Mouse (Mus musculus): ENCODE data around the gene Nckap5. TPM values are rescaled to one million over a fixed set of nuclear protein-coding genes. Genes with fewer than 3 reads are reported as not detected.
A peak's percentile ranks its signal among the peaks of the same experiment; 100 is the strongest.

Nckap5 gene
- polyA plus RNA-seq, 1 experiment from 2014 or later = 12.3 TPM

- peak overlapping the region; percentile 67 for H3K4me2 ChIP-seq (replicated peaks; ENCODE audit: low read depth)
- no peak overlapping the region for H3K9ac ChIP-seq (ENCODE audit: low read depth, low read length)
- peak overlapping the region; percentile 10 for H3K27ac ChIP-seq (ENCODE audit: low read depth, low read length)
- no peaks in the 10 kb centered on the region for H3K36me3 ChIP-seq (ENCODE audit: control insufficient read depth, insufficient read depth)
- H3K9me3 ChIP-seq (ENCODE audit: control insufficient read depth) = no peaks in the 10 kb centered on the region
- H3K4me1 ChIP-seq (replicated peaks; ENCODE audit: control insufficient read depth, insufficient read depth, low read length) = 0 out of 2 replicates have a peak, but pooled peaks cover 2% of the 10 kb centered on the region
- no peak for TF ChIP-seq CTCF (IDR thresholded peaks at IDR 0.05; ENCODE audit: low read depth)
- peak overlapping the region; percentile 46 for H3K4me3 ChIP-seq (ENCODE audit: low read depth, low read length)
- peak; percentile 36; the same call in 1 of the 2 replicates for ATAC-seq
- H3K27me3 ChIP-seq (replicated peaks; ENCODE audit: control insufficient read depth, insufficient read depth, low read length) = no peaks in the 10 kb centered on the region
- 6% methylated on average over 12 of the region's 12 CpGs for WGBS
These were observed 92.3 kb downstream of the Nckap5 start for GRCm38 (mm10) chr1:126738291-126738640.

GRCm38 (mm10) chr1:126737554-126738290, 92.9 kb downstream of the Nckap5 start:
- H3K4me3 ChIP-seq (ENCODE audit: low read depth, low read length) = peak overlapping the region; percentile 46
- 4% methylated on average over 18 of the region's 18 CpGs for WGBS
- no peaks in the 10 kb centered on the region for H3K9me3 ChIP-seq (ENCODE audit: control insufficient read depth)
- peak; percentile 89 for ATAC-seq
- TF ChIP-seq CTCF (IDR thresholded peaks at IDR 0.05; ENCODE audit: low read depth) = no peak
- no peaks in the 10 kb centered on the region for H3K36me3 ChIP-seq (ENCODE audit: control insufficient read depth, insufficient read depth)
- no peaks in the 10 kb centered on the region for H3K27me3 ChIP-seq (replicated peaks; ENCODE audit: control insufficient read depth, insufficient read depth, low read length)
- H3K4me2 ChIP-seq (replicated peaks; ENCODE audit: low read depth) = peak overlapping the region; percentile 67
- peak overlapping the region; percentile 79 for H3K27ac ChIP-seq (ENCODE audit: low read depth, low read length)
- 0 out of 2 replicates have a peak, but pooled peaks cover 2% of the 10 kb centered on the region for H3K4me1 ChIP-seq (replicated peaks; ENCODE audit: control insufficient read depth, insufficient read depth, low read length)
- peak overlapping the region; percentile 50 for H3K9ac ChIP-seq (ENCODE audit: low read depth, low read length)

GRCm38 (mm10) chr1:126731691-126732090, 98.9 kb downstream of the Nckap5 start:
- no peak for TF ChIP-seq CTCF (IDR thresholded peaks at IDR 0.05; ENCODE audit: low read depth)

GRCm38 (mm10) chr1:126726400-126727055, 104.1 kb downstream of the Nckap5 start:
- H3K27ac ChIP-seq (ENCODE audit: low read depth, low read length) = no peak overlapping the region
- WGBS = 49% methylated on average over 6 of the region's 6 CpGs
- no peak for ATAC-seq
- no peak overlapping the region for H3K9ac ChIP-seq (ENCODE audit: low read depth, low read length)
- no peak overlapping the region for H3K4me2 ChIP-seq (replicated peaks; ENCODE audit: low read depth)
- no peak overlapping the region for H3K4me3 ChIP-seq (ENCODE audit: low read depth, low read length)
- peak; percentile 71 for TF ChIP-seq CTCF (IDR thresholded peaks at IDR 0.05; ENCODE audit: low read depth)
- no peaks in the 10 kb centered on the region for H3K27me3 ChIP-seq (replicated peaks; ENCODE audit: control insufficient read depth, insufficient read depth, low read length)
- 0 out of 2 replicates have a peak, but pooled peaks cover 6% of the 10 kb centered on the region for H3K4me1 ChIP-seq (replicated peaks; ENCODE audit: control insufficient read depth, insufficient read depth, low read length)
- no peaks in the 10 kb centered on the region for H3K9me3 ChIP-seq (ENCODE audit: control insufficient read depth)
- no peaks in the 10 kb centered on the region for H3K36me3 ChIP-seq (ENCODE audit: control insufficient read depth, insufficient read depth)

More at GRCm38 (mm10) chr1:126731691-126732090, 98.9 kb downstream of the Nckap5 start:
- no peak overlapping the region for H3K4me3 ChIP-seq (ENCODE audit: low read depth, low read length)
- no peaks in the 10 kb centered on the region for H3K9me3 ChIP-seq (ENCODE audit: control insufficient read depth)
- H3K4me1 ChIP-seq (replicated peaks; ENCODE audit: control insufficient read depth, insufficient read depth, low read length) = 0 out of 2 replicates have a peak, but pooled peaks cover 2% of the 10 kb centered on the region
- no peaks in the 10 kb centered on the region for H3K27me3 ChIP-seq (replicated peaks; ENCODE audit: control insufficient read depth, insufficient read depth, low read length)
- peak; percentile 86 for ATAC-seq
- H3K27ac ChIP-seq (ENCODE audit: low read depth, low read length) = peak overlapping the region; percentile 41; the same call in 1 of the 2 replicates
- no peak overlapping the region for H3K9ac ChIP-seq (ENCODE audit: low read depth, low read length)
- H3K4me2 ChIP-seq (replicated peaks; ENCODE audit: low read depth) = no peak overlapping the region
- H3K36me3 ChIP-seq (ENCODE audit: control insufficient read depth, insufficient read depth) = no peaks in the 10 kb centered on the region

GRCm38 (mm10) chr1:126725628-126726367, 104.8 kb downstream of the Nckap5 start:
- Histone ChIP-seq H3K27me3 (replicated peaks; ENCODE audit: control insufficient read depth, insufficient read depth, low read length) (no peaks in the 10 kb centered on the region), H3K27ac (ENCODE audit: low read depth, low read length) (no peak overlapping the region), H3K36me3 (ENCODE audit: control insufficient read depth, insufficient read depth) (no peaks in the 10 kb centered on the region), H3K4me1 (replicated peaks; ENCODE audit: control insufficient read depth, insufficient read depth, low read length) (0 out of 2 replicates have a peak, but pooled peaks cover 7% of the 10 kb centered on the region), H3K9ac (ENCODE audit: low read depth, low read length) (no peak overlapping the region), H3K9me3 (ENCODE audit: control insufficient read depth) (no peaks in the 10 kb centered on the region), H3K4me2 (replicated peaks; ENCODE audit: low read depth) (no peak overlapping the region), H3K4me3 (ENCODE audit: low read depth, low read length) (no peak overlapping the region)
- no peak for TF ChIP-seq CTCF (IDR thresholded peaks at IDR 0.05; ENCODE audit: low read depth)
- ATAC-seq = no peak
- 43% methylated on average over 9 of the region's 9 CpGs for WGBS

GRCm38 (mm10) chr1:126721917-126722316, 108.7 kb downstream of the Nckap5 start:
- 0 out of 2 replicates have a peak, but pooled peaks cover 7% of the 10 kb centered on the region for H3K4me1 ChIP-seq (replicated peaks; ENCODE audit: control insufficient read depth, insufficient read depth, low read length)
- no peak overlapping the region for H3K4me2 ChIP-seq (replicated peaks; ENCODE audit: low read depth)
- no peaks in the 10 kb centered on the region for H3K9me3 ChIP-seq (ENCODE audit: control insufficient read depth)
- no peak overlapping the region for H3K27ac ChIP-seq (ENCODE audit: low read depth, low read length)
- no peak overlapping the region for H3K4me3 ChIP-seq (ENCODE audit: low read depth, low read length)
- no peak for ATAC-seq
- 74% methylated on average over 1 of the region's 1 CpGs for WGBS
- no peak for TF ChIP-seq CTCF (IDR thresholded peaks at IDR 0.05; ENCODE audit: low read depth)
- H3K27me3 ChIP-seq (replicated peaks; ENCODE audit: control insufficient read depth, insufficient read depth, low read length) = no peaks in the 10 kb centered on the region
- no peak overlapping the region for H3K9ac ChIP-seq (ENCODE audit: low read depth, low read length)
- H3K36me3 ChIP-seq (ENCODE audit: control insufficient read depth, insufficient read depth) = no peaks in the 10 kb centered on the region
